Mouse (Mus musculus) MEL (cell line): ENCODE data around the gene Kcne4.

ENCODE experiments used
- BHLHE40 ChIP-seq: IDR thresholded peaks from 2 replicates; pipeline ENCODE4 v1.6.1; 2012; ENCODE audit warnings: low read depth, mild to moderate bottlenecking, inconsistent platforms, low read length, improper control_type of control experiment, borderline replicate concordance
- CHD2 ChIP-seq: IDR thresholded peaks from 2 replicates; pipeline ENCODE4 v1.6.1; 2011; ENCODE audit warnings: low read length, improper control_type of control experiment
- CTCF ChIP-seq, 3 experiments: IDR thresholded peaks in 2 of 3; conservative IDR thresholded peaks in 1 of 3; 2 replicates each; pipeline ENCODE4 v1.5.1; 2011 to 2012; ENCODE audit warnings: low read length in 3 of 3, low read depth in 2 of 3, mild to moderate bottlenecking in 2 of 3, improper control_type of control experiment in 1 of 3, inconsistent platforms in 1 of 3, mixed read lengths in 1 of 3, moderate library complexity in 1 of 3; ENCODE audit not compliant: control insufficient read depth in 1 of 3, insufficient read depth in 1 of 3, poor library complexity in 1 of 3, severe bottlenecking in 1 of 3
- EP300 ChIP-seq, 2 experiments: IDR thresholded peaks; 2 replicates each; pipeline ENCODE4 v1.6.1; 2011; ENCODE audit warnings: improper control_type of control experiment in 2 of 2, low read length in 2 of 2, low read depth in 1 of 2, mild to moderate bottlenecking in 1 of 2
- MAFK ChIP-seq: IDR thresholded peaks from 2 replicates; pipeline ENCODE4 v1.6.1; 2011; ENCODE audit warnings: low read depth, mild to moderate bottlenecking, low read length, improper control_type of control experiment, borderline replicate concordance
- MYC ChIP-seq: IDR thresholded peaks from 2 replicates; pipeline ENCODE4 v1.6.1; 2011; ENCODE audit warnings: low read depth, mild to moderate bottlenecking, low read length, improper control_type of control experiment, moderate library complexity
- POLR2A ChIP-seq, 2 experiments: IDR thresholded peaks; 2 replicates each; pipeline ENCODE4 v1.6.1; 2011 to 2012; ENCODE audit warnings: low read length in 2 of 2, mild to moderate bottlenecking in 2 of 2, control low read depth in 1 of 2, improper control_type of control experiment in 1 of 2, low read depth in 1 of 2, moderate library complexity in 1 of 2; ENCODE audit not compliant: control insufficient read depth in 1 of 2, insufficient read depth in 1 of 2, poor library complexity in 1 of 2
- TAL1 ChIP-seq: IDR thresholded peaks from 2 replicates; pipeline ENCODE4 v1.6.1; 2012; ENCODE audit warnings: mild to moderate bottlenecking, inconsistent platforms, low read length, moderate library complexity, mixed read lengths
- TCF12 ChIP-seq: IDR thresholded peaks from 2 replicates; pipeline ENCODE4 v1.6.1; 2014; ENCODE audit warnings: low read depth, mild to moderate bottlenecking, inconsistent platforms, low read length, improper control_type of control experiment, moderate library complexity
- USF1 ChIP-seq: IDR thresholded peaks from 2 replicates; pipeline ENCODE4 v1.6.1; 2014; ENCODE audit warnings: low read depth, mild to moderate bottlenecking, inconsistent platforms, low read length, improper control_type of control experiment, moderate library complexity
- ZKSCAN1 ChIP-seq: IDR thresholded peaks from 2 replicates; pipeline ENCODE4 v1.6.1; 2012; ENCODE audit warnings: low read depth, mild to moderate bottlenecking, inconsistent platforms, low read length, improper control_type of control experiment, moderate library complexity

DNA sequence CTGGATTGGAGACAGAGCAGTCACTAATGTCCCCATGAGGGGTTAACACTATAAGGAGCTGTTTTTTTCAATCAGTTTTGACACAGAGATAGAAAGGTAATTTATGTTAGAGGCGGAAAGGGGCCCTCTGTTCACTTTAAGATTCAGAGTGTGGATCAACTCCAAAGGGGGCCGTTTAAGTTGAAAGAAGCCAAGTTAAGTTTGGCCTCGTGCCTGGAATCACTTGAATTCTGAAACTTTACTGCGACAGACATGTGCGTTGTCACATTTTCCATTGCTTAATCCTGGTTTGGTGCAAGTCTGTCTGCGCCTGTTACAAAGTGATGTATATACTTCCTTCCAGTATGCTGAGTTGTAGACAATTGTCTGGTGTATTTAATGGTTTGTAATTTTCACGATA is 3.0 kb downstream of the Kcne4 start:
- TF ChIP-seq USF1 (no peak), TCF12 (no peak), CTCF (IDR thresholded peaks at IDR 0.05 in 2 of 3, conservative IDR thresholded peaks at IDR 0.05 in 1 of 3; ENCODE audit: control insufficient read depth in 1 of 3, insufficient read depth in 1 of 3, low read depth in 2 of 3, low read length in 3 of 3, poor library complexity in 1 of 3, severe bottlenecking in 1 of 3) (no peak), MYC (no peak), BHLHE40 (no peak), TAL1 (no peak), ZKSCAN1 (no peak), POLR2A (IDR thresholded peaks at IDR 0.05; ENCODE audit: control insufficient read depth in 1 of 2, insufficient read depth in 1 of 2, low read depth in 1 of 2, low read length in 2 of 2, poor library complexity in 1 of 2) (no peak), EP300 (IDR thresholded peaks at IDR 0.05; ENCODE audit: low read depth in 1 of 2, low read length in 2 of 2) (no peak), MAFK (no peak), CHD2 (no peak)
